8 mouse cellular contexts compared by ENCODE assay signal in genomic region chr15:84053859-84054258, GRCm38 (mm10). TPM values are rescaled to one million over a fixed set of nuclear protein-coding genes. Genes with fewer than 3 reads are reported as not detected.
DNase-seq lines count a peak whose midpoint lies in the region; ATAC-seq lines count a peak whose summit lies in the region.

No protein-coding gene starts in this region.

- DNase-seq in B cell, adult 2 months, result peak; percentile 32 to 40
- peak; percentile 54 to 89 for DNase-seq in adrenal gland, adult (ENCODE audit: inconsistent age in 2 of 2, low spot score in 1 of 2)
- DNase-seq in embryo, embryonic 10 days (ENCODE audit: low spot score), result peak; percentile 89
- DNase-seq in gastrocnemius, postnatal 14 days, result peak; percentile 69
- DNase-seq in induced T-regulatory cell, adult 2 months (ENCODE audit: low read depth), result peak; percentile 45
- DNase-seq in neural tube, embryonic 11.5 days (ENCODE audit: low spot score), result peak; percentile 85
- peak; percentile 75 for DNase-seq in urinary bladder, postnatal 14 days (ENCODE audit: low spot score)

- no peaks in the 10 kb centered on the region for H3K36me3 ChIP-seq in limb, embryonic 13.5 days
- H3K36me3 ChIP-seq in neural tube, embryonic 11.5 days (ENCODE audit: control insufficient read depth, insufficient read depth, low read length), result no peaks in the 10 kb centered on the region

- H3K4me2 ChIP-seq in limb, embryonic 13.5 days (replicated peaks), result no peak overlapping the region
- no peak overlapping the region for H3K4me2 ChIP-seq in neural tube, embryonic 11.5 days (ENCODE audit: low read depth)

- H3K9ac ChIP-seq in limb, embryonic 13.5 days, result no peak overlapping the region
- H3K9ac ChIP-seq in neural tube, embryonic 11.5 days (ENCODE audit: low read length), result no peak overlapping the region

- H3K27me3 ChIP-seq in limb, embryonic 13.5 days, result peaks cover 12% of the 10 kb centered on the region
- no peaks in the 10 kb centered on the region for H3K27me3 ChIP-seq in neural tube, embryonic 11.5 days (ENCODE audit: control insufficient read depth, insufficient read depth, low read length)

- 0 out of 2 replicates have a peak, but pooled peaks have one; percentile 48 for ATAC-seq in limb, embryonic 13.5 days (ENCODE audit: low FRiP score, low read depth)
- ATAC-seq in neural tube, embryonic 11.5 days (ENCODE audit: insufficient read depth, low FRiP score, low TSS enrichment), result no peak

- no peaks in the 10 kb centered on the region for H3K9me3 ChIP-seq in limb, embryonic 13.5 days
- no peaks in the 10 kb centered on the region for H3K9me3 ChIP-seq in neural tube, embryonic 11.5 days (ENCODE audit: control insufficient read depth, low read length)

- intact Hi-C loops in gastrocnemius, postnatal 14 days (cut with DNase I; ENCODE audit: low total_unique reads), result loop anchor here (2.0 to 5.0 kb wide), 2 partner anchors 197 to 292 kb away; no protein-coding TSS in a partner anchor

- 44% methylated on average over 9 of the region's 9 CpGs for WGBS in limb, embryonic 13.5 days
- WGBS in neural tube, embryonic 11.5 days, result 43% methylated on average over 9 of the region's 9 CpGs

- H3K4me3 ChIP-seq in limb, embryonic 13.5 days, result no peak overlapping the region
- H3K4me3 ChIP-seq in neural tube, embryonic 11.5 days (ENCODE audit: low read depth, low read length), result no peak overlapping the region

- peaks cover 10% of the 10 kb centered on the region for H3K4me1 ChIP-seq in limb, embryonic 13.5 days
- no peaks in the 10 kb centered on the region for H3K4me1 ChIP-seq in neural tube, embryonic 11.5 days (ENCODE audit: control insufficient read depth, insufficient read depth, low read length)

- no peak overlapping the region for H3K27ac ChIP-seq in limb, embryonic 13.5 days
- no peak overlapping the region for H3K27ac ChIP-seq in neural tube, embryonic 11.5 days (ENCODE audit: low read depth, low read length)

RNA-seq across cellular contexts. Expression of gene Efcab6, which starts 11.3 kb away (rescaled TPM):
- 1 to 10 TPM; 2.7 to 4.0 TPM for total RNA-seq in gastrocnemius, postnatal 14 days (2021)
- 0.27 TPM in 1 of 2 replicates, not detected in the other for polyA plus RNA-seq in limb, embryonic 13.5 days (2015; fragmentation: Nextera tagmentation; extraction: Ambion mirVana)
- 0.35 and 0.41 TPM in 2 replicates for polyA plus RNA-seq in neural tube, embryonic 11.5 days (2014; fragmentation: Nextera tagmentation; extraction: Ambion mirVana)

RNA-seq across cellular contexts. Expression of gene Sult4a1, which starts 51.7 kb away (rescaled TPM):
- under 1 TPM in 1 of 2 experiments, not detected in 1; 0.09 TPM for total RNA-seq in gastrocnemius, postnatal 14 days (2021)
- polyA plus RNA-seq in limb, embryonic 13.5 days (2015; fragmentation: Nextera tagmentation; extraction: Ambion mirVana), result 3.3 and 3.4 TPM in 2 replicates
- 16.0 and 18.1 TPM in 2 replicates for polyA plus RNA-seq in neural tube, embryonic 11.5 days (2014; fragmentation: Nextera tagmentation; extraction: Ambion mirVana)

Comparison
In these comparisons a context has a peak if more than half of its experiments do, and no peak if none do; other contexts are left out.
1. DNase-seq: peak in every context shown above with its lines; median percentile 89 in embryo, embryonic 10 days; 85 in neural tube, embryonic 11.5 days; 75 in urinary bladder, postnatal 14 days; 72 in adrenal gland, adult; 69 in gastrocnemius, postnatal 14 days; 45 in induced T-regulatory cell, adult 2 months; 36 in B cell, adult 2 months.